Mouse (Mus musculus) 416B (cell line): ENCODE results near the gene Fbxw4.

Source experiments
- DNase-seq: peaks from one replicate; pipeline ENCODE4 v3.0.0; 2011; ENCODE audit warnings: low read depth

The Fbxw4 gene

GRCm38 (mm10) chr19:45615415-45616213, 44.5 kb downstream of the Fbxw4 start:
- DNase-seq = no peak

GRCm38 (mm10) chr19:45614928-45615327, 45.2 kb downstream of the Fbxw4 start:
- no peak for DNase-seq

- no peak for DNase-seq
Measured at GRCm38 (mm10) chr19:45614375-45614774, 45.7 kb downstream of the Fbxw4 start.

- no peak for DNase-seq
Measured at GRCm38 (mm10) chr19:45610823-45611222, 49.3 kb downstream of the Fbxw4 start.

GRCm38 (mm10) chr19:45608648-45609339, 51.3 kb downstream of the Fbxw4 start:
- no peak for DNase-seq

- no peak for DNase-seq
Measured at GRCm38 (mm10) chr19:45607479-45607878, 52.6 kb downstream of the Fbxw4 start.

- no peak for DNase-seq
Measured at GRCm38 (mm10) chr19:45606701-45607100, 53.4 kb downstream of the Fbxw4 start.

GRCm38 (mm10) chr19:45602606-45603005, 57.5 kb downstream of the Fbxw4 start:
- peak; percentile 40 for DNase-seq

- no peak for DNase-seq
Measured at GRCm38 (mm10) chr19:45597106-45597505, 63.0 kb downstream of the Fbxw4 start.

- no peak for DNase-seq
Measured at GRCm38 (mm10) chr19:45596434-45596833, 63.7 kb downstream of the Fbxw4 start.

GRCm38 (mm10) chr19:45596019-45596418, 64.1 kb downstream of the Fbxw4 start:
- DNase-seq = no peak

- no peak for DNase-seq
Measured at GRCm38 (mm10) chr19:45595481-45595880, 64.6 kb downstream of the Fbxw4 start.

GRCm38 (mm10) chr19:45594079-45594478, 66.0 kb downstream of the Fbxw4 start:
- DNase-seq = no peak

- no peak for DNase-seq
Measured at GRCm38 (mm10) chr19:45592916-45593315, 67.2 kb downstream of the Fbxw4 start.

GRCm38 (mm10) chr19:45591704-45592103, 68.4 kb downstream of the Fbxw4 start:
- DNase-seq = peak; percentile 67

GRCm38 (mm10) chr19:45589761-45590160, 70.4 kb downstream of the Fbxw4 start:
- no peak for DNase-seq

GRCm38 (mm10) chr19:45587509-45588292, 72.4 kb downstream of the Fbxw4 start:
- no peak for DNase-seq

- no peak for DNase-seq
Measured at GRCm38 (mm10) chr19:45586850-45587249, 73.3 kb downstream of the Fbxw4 start.

- DNase-seq = no peak
Measured at GRCm38 (mm10) chr19:45584856-45585620, 75.1 kb downstream of the Fbxw4 start.

GRCm38 (mm10) chr19:45583136-45583535, 77.0 kb downstream of the Fbxw4 start:
- DNase-seq = no peak

- no peak for DNase-seq
Measured at GRCm38 (mm10) chr19:45582161-45582560, 78.0 kb downstream of the Fbxw4 start.

GRCm38 (mm10) chr19:45581257-45581656, 78.9 kb downstream of the Fbxw4 start:
- DNase-seq = peak; percentile 70
